Mouse (Mus musculus) R1 (cell line): ENCODE measurements around the gene Rftn2.

Experiments
- DNase-seq: peaks from one replicate; pipeline ENCODE4 v3.0.0-alpha.2; 2018; ENCODE audit warnings: low read depth, low spot score

Rftn2 gene

GRCm38 (mm10) chr1:55211081-55211480 lies 15.5 kb downstream of the Rftn2 start:
- no peak for DNase-seq

- DNase-seq, result peak; percentile 44
These were observed 16.2 kb downstream of the Rftn2 start for GRCm38 (mm10) chr1:55210202-55210965.

GRCm38 (mm10) chr1:55208500-55209140 lies 18.0 kb downstream of the Rftn2 start:
- no peak for DNase-seq

- no peak for DNase-seq
These were observed 19.0 kb downstream of the Rftn2 start for GRCm38 (mm10) chr1:55207561-55207960.

- DNase-seq, result peak; percentile 70
These were observed 20.7 kb downstream of the Rftn2 start for GRCm38 (mm10) chr1:55205808-55206327.

- DNase-seq, result no peak
These were observed 24.5 kb downstream of the Rftn2 start for GRCm38 (mm10) chr1:55201850-55202752.

GRCm38 (mm10) chr1:55198719-55199118 lies 27.9 kb downstream of the Rftn2 start:
- peak; percentile 97 for DNase-seq

- DNase-seq, result peak; percentile 60
These were observed 30.1 kb downstream of the Rftn2 start for GRCm38 (mm10) chr1:55196327-55197003.

- DNase-seq, result peak; percentile 43
These were observed 31.6 kb downstream of the Rftn2 start for GRCm38 (mm10) chr1:55195021-55195420.

- no peak for DNase-seq
These were observed 32.3 kb downstream of the Rftn2 start for GRCm38 (mm10) chr1:55194064-55194915.

- DNase-seq, result peak; percentile 54
These were observed 33.3 kb downstream of the Rftn2 start for GRCm38 (mm10) chr1:55193316-55193715.

- peak; percentile 62 for DNase-seq
These were observed 33.8 kb downstream of the Rftn2 start for GRCm38 (mm10) chr1:55192824-55193223.

GRCm38 (mm10) chr1:55192015-55192414 lies 34.6 kb downstream of the Rftn2 start:
- DNase-seq, result peak; percentile 62

GRCm38 (mm10) chr1:55186592-55187210 lies 39.9 kb downstream of the Rftn2 start:
- DNase-seq, result peak; percentile 25

GRCm38 (mm10) chr1:55185718-55186117 lies 40.9 kb downstream of the Rftn2 start:
- DNase-seq, result peak; percentile 56

- no peak for DNase-seq
These were observed 44.2 kb downstream of the Rftn2 start for GRCm38 (mm10) chr1:55182392-55182791.

- DNase-seq, result peak; percentile 71
These were observed 46.5 kb downstream of the Rftn2 start for GRCm38 (mm10) chr1:55179917-55180566.

GRCm38 (mm10) chr1:55174558-55175034 lies 52.0 kb downstream of the Rftn2 start:
- DNase-seq, result no peak
